Mouse (Mus musculus): ENCODE data around the gene Bcas1.

DNA sequence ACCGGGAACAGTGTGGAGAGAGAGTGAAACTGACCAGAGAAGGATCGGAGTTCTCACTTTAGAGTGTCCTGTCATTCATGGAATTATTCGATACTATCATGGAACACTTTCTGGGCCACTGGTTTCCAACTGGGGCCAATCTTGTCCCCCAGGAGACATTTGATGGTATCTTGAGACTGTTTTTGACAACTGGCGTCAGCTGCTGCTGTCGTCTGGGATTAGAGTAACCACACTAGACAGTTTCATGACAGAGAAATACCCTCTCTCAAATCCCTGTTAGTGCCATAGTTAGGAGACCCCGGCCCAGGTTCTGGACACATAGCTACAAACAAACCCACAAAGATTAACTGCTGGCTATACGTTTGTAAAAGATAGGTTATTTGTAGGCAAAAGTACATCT lies 124.0 kb downstream of the Bcas1 start:
- TF ChIP-seq CTCF (IDR thresholded peaks at IDR 0.05 in 2 of 3, conservative IDR thresholded peaks at IDR 0.05 in 1 of 3; ENCODE audit: control insufficient read depth in 1 of 3, insufficient read depth in 1 of 3, low read depth in 2 of 3, low read length in 3 of 3, poor library complexity in 1 of 3, severe bottlenecking in 1 of 3) (no peak), POLR2A (IDR thresholded peaks at IDR 0.05; ENCODE audit: control insufficient read depth in 1 of 2, insufficient read depth in 1 of 2, low read depth in 1 of 2, low read length in 2 of 2, poor library complexity in 1 of 2) (no peak), ZKSCAN1 (IDR thresholded peaks at IDR 0.05; ENCODE audit: low read depth, low read length) (no peak), E2F4 (IDR thresholded peaks at IDR 0.05; ENCODE audit: borderline replicate concordance, low read depth, low read length) (no peak)

Data from MEL (cell line).